Mouse (Mus musculus) Muller cell, postnatal 12 days (primary cell): ENCODE measurements around the gene Stox1.
"Not testable (repeated sequence)": the region's sequence is repeated elsewhere in the genome, so short reads cannot be mapped to it uniquely, and the experiment has no call there.

Experiments
- DNase-seq: peaks from one replicate; pipeline ENCODE4 v3.0.0-alpha.2; 2015; ENCODE audit errors: inconsistent ontology term

Gene Stox1

GRCm38 (mm10) chr10:62725771-62726687 lies at the start of gene Stox1:
Stox1 (minus strand) TSS chr10:62726128.
- DNase-seq = peak; percentile 71

GRCm38 (mm10) chr10:62750781-62751180 lies 24.9 kb upstream of the Stox1 start:
- DNase-seq = no peak

GRCm38 (mm10) chr10:62739961-62740737 lies 14.2 kb upstream of the Stox1 start:
- DNase-seq = peak; percentile 76

- DNase-seq = no peak
Measured at GRCm38 (mm10) chr10:62736965-62737688, 11.2 kb upstream of the Stox1 start.

GRCm38 (mm10) chr10:62730826-62731225 lies 4.9 kb upstream of the Stox1 start:
- no peak for DNase-seq

- DNase-seq = no peak
Measured at GRCm38 (mm10) chr10:62724936-62725335, 992 bp downstream of the Stox1 start.

GRCm38 (mm10) chr10:62722701-62723100 lies 3.2 kb downstream of the Stox1 start:
- DNase-seq = no peak

GRCm38 (mm10) chr10:62720574-62720973 lies 5.4 kb downstream of the Stox1 start:
- not testable (repeated sequence) for DNase-seq

GRCm38 (mm10) chr10:62713457-62713856 lies 12.5 kb downstream of the Stox1 start:
- DNase-seq = no peak

GRCm38 (mm10) chr10:62703579-62703978 lies 22.3 kb downstream of the Stox1 start:
- DNase-seq = peak; percentile 36

GRCm38 (mm10) chr10:62702436-62702835 lies 23.5 kb downstream of the Stox1 start:
- no peak for DNase-seq

GRCm38 (mm10) chr10:62692771-62693170 lies 33.2 kb downstream of the Stox1 start:
- DNase-seq = no peak

GRCm38 (mm10) chr10:62692244-62692643 lies 33.7 kb downstream of the Stox1 start:
- DNase-seq = no peak

- peak; percentile 74 for DNase-seq
Measured at GRCm38 (mm10) chr10:62687032-62687674, 38.8 kb downstream of the Stox1 start.

- DNase-seq = no peak
Measured at GRCm38 (mm10) chr10:62683043-62683442, 42.9 kb downstream of the Stox1 start.

- no peak for DNase-seq
Measured at GRCm38 (mm10) chr10:62679833-62680232, 46.1 kb downstream of the Stox1 start.

- no peak for DNase-seq
Measured at GRCm38 (mm10) chr10:62677329-62677728, 48.6 kb downstream of the Stox1 start.

GRCm38 (mm10) chr10:62676196-62676595 lies 49.7 kb downstream of the Stox1 start:
- no peak for DNase-seq

GRCm38 (mm10) chr10:62672359-62672758 lies 53.6 kb downstream of the Stox1 start:
- no peak for DNase-seq

GRCm38 (mm10) chr10:62669245-62669644 lies 56.7 kb downstream of the Stox1 start:
- DNase-seq = no peak

GRCm38 (mm10) chr10:62668463-62668862 lies 57.5 kb downstream of the Stox1 start:
- DNase-seq = no peak
